Mouse (Mus musculus): ENCODE measurements around the gene Wfdc6b.
"Not testable (repeated sequence)": the region's sequence is repeated elsewhere in the genome, so short reads cannot be mapped to it uniquely, and the experiment has no call there.

The Wfdc6b gene

DNA sequence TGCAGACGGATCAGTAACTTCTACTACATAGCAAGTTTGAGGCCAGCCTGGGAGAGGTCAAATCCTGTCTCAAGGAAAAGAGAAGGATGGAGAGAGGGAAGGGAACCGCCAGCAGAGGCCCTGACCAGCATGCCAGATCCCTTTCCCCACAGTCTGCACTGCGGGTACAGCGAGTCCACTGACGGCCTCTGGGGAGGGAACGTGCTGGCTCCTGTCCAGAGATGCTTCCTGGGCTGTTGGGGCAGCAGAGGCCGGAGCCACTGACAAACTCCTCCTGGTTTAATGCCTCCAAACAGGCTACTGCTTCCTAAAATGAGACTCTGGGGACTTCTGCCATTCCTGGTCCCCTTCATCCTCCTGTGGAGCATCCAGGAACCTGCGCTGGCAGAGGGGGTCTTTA lies at the start of gene Wfdc6b, which contains the start of gene Wfdc8:
Gene Wfdc6b (plus strand): TSS at position 52 of the 400 bp plus-strand sequence.
Gene Wfdc8 (minus strand): TSS at position 156 of the 400 bp plus-strand sequence.
- not testable (repeated sequence) for DNase-seq (ENCODE audit: low read depth)

- DNase-seq (ENCODE audit: low read depth), result no peak
These were observed 49.0 kb upstream of the Wfdc6b start for GRCm38 (mm10) chr2:164564346-164564745.

GRCm38 (mm10) chr2:164566997-164567396 lies 46.3 kb upstream of the Wfdc6b start:
- no peak for DNase-seq (ENCODE audit: low read depth)

DNA sequence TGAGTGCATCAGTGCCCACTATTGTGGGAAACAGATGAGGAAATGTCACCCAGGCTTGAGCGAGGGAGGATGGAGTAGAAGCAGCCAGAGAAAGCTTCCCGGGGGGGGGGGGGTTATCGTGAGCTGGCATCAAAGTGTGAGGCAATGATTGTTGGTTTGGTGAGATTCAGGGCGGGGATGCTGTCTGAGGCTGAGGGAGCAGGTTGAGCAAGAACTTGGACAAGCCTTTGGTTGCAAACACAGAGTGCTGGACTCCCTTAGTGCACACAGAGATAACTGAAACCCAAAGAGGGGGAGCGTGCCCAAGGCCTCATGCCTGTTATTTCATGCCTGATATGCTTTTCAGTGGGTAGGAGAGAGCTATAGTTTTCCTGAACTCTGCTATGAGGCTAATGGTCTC lies 45.9 kb upstream of the Wfdc6b start:
- no peak for DNase-seq (ENCODE audit: low read depth)

- not testable (repeated sequence) for DNase-seq (ENCODE audit: low read depth)
These were observed 40.0 kb upstream of the Wfdc6b start, which contains the start of gene Spint3 for GRCm38 (mm10) chr2:164573359-164573758. Gene Spint3, minus strand, starts transcription at chr2:164573459.

DNA sequence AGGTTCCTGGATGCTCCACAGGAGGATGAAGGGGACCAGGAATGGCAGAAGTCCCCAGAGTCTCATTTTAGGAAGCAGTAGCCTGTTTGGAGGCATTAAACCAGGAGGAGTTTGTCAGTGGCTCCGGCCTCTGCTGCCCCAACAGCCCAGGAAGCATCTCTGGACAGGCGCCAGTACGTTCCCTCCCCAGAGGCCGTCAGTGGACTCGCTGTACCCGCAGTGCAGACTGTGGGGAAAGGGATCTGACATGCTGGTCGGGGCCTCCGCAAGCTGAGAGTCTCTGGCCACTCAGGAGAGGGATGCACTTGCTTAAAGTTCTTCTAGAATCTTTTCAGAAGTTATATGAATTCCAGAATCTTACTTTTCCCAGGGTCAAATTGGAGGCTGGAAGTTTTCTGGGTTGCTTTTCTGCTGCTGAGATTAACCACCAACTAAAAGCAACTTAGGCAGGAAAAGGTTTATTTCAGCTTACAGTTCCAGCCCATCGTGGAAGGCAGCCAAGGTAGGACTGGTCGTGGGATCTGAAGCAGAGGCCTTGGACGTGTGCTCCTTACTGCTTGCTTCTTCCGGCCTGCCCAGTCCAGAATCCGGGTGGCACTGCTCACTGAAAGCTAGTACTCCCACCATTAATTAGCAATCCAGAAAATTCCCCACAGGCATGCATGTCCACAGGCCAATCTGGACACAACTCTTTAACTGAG lies 28.1 kb upstream of the Wfdc6b start, which contains the start of gene Wfdc6a:
Gene Wfdc6a (minus strand): TSS at position 423 of the 701 bp plus-strand sequence.
- DNase-seq (ENCODE audit: low read depth), result not testable (repeated sequence)

- no peak for DNase-seq (ENCODE audit: low read depth)
These were observed 21.3 kb upstream of the Wfdc6b start for GRCm38 (mm10) chr2:164592014-164592413.

- DNase-seq (ENCODE audit: low read depth), result no peak
These were observed 19.8 kb upstream of the Wfdc6b start, which contains the start of gene Eppin for GRCm38 (mm10) chr2:164593494-164593893. Gene Eppin, minus strand, starts transcription at chr2:164593594.

DNA sequence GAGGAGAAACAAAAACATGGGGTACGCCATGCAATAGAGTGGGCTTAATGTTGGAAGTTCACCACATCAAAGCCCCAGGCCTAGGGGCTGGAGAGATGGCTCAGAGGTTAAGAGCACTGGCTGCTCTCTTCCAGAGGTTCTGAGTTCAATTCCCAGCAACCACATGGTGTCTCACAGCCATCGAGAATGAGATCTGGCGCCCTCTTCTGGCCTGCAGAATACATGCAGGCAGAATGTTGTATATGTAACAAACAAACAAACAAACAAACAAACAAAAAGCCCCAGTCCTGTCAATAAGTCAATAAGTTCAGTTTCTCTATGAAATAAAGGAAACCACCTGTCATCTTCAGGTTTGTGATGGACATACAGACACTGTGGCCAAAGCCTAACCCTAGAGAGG lies 13.1 kb upstream of the Wfdc6b start:
- no peak for DNase-seq (ENCODE audit: low read depth)

DNA sequence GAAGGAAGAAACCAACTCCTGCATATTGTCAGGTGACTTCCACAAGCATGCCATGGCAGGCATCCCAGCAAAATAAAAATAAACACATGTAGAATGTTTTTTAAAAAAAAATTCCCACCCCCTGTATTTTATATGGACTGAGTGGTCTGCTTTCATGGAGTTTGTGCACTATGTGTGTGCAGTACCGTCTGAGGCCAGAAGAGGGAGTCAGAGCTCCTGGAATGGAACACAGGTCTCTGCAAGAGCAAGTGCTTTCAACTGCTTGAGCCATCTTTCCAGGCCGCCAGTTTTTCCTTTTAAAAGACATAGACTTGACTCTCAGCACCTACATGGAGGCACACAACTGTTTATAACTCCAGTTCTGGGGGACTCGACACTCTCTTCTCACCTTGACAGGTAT lies 9.8 kb upstream of the Wfdc6b start:
- no peak for DNase-seq (ENCODE audit: low read depth)

GRCm38 (mm10) chr2:164604411-164604810 lies 8.9 kb upstream of the Wfdc6b start:
- no peak for DNase-seq (ENCODE audit: low read depth)

GRCm38 (mm10) chr2:164608781-164609180 lies 4.5 kb upstream of the Wfdc6b start:
- no peak for DNase-seq (ENCODE audit: low read depth)

DNA sequence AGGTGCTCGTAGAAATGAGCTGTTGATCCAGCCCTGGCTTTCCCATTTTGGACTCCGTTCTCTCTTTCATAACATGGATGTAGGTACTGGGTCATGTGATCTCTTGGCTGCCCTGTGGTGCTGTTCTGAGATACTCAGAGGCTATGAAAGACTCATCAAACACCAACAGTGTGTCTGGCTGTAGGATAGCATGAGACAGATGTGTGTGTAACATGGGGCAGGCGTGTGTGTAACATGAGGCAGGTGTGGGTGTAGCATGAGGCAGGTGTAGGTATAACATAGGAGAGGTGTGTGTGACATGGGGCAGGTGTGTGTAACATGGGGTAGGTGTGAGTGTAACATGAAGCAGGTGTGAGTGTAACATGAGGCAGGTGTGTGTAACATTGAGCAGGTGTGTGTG lies 2.1 kb downstream of the Wfdc6b start:
- no peak for DNase-seq (ENCODE audit: low read depth)

DNA sequence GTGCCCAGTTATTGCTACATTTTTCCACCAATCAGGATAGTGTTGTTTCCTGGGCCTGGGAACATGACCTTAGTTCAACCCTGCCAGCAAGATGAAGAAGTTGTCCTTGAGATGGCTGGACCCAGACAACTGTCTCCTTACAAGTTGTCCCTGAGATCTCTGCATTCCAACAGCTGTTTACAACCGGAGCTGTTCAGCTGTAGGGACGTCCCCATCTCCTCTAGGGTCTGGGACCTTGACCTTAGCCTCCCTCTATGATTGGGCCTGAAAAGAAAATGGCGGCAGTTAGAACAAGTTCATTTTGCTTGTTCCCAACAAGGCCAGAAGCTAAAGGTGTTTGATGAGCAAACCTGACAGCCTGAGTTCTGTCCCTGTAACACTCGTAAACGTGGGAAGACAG lies 5.7 kb downstream of the Wfdc6b start:
- no peak for DNase-seq (ENCODE audit: low read depth)

GRCm38 (mm10) chr2:164621775-164622174 lies 8.5 kb downstream of the Wfdc6b start:
- no peak for DNase-seq (ENCODE audit: low read depth)

GRCm38 (mm10) chr2:164635266-164635665 lies 21.9 kb downstream of the Wfdc6b start:
- no peak for DNase-seq (ENCODE audit: low read depth)

DNA sequence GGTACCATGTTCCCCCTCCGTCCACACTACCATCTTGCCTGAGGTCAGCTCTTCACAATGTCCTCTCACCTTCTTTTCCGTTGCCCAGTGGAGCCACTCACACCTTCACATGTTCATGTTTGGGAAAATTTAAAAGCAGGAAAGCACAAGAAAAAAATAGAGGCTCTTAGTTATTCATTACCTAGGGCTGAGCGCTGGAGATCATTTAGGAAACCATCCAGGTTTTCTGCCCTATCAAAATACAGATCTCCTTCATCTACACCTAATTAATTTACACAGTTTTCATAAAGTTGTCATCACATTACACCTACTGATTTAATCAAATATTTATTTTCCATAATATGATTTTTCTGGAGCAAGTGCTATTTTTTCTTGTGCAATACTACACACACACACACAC lies 25.4 kb downstream of the Wfdc6b start, which contains the start of gene Wfdc16:
Gene Wfdc16 (minus strand): TSS at position 101 of the 400 bp plus-strand sequence.
- no peak for DNase-seq (ENCODE audit: low read depth)

- DNase-seq (ENCODE audit: low read depth), result no peak
These were observed 27.8 kb downstream of the Wfdc6b start for GRCm38 (mm10) chr2:164641129-164641528.

DNA sequence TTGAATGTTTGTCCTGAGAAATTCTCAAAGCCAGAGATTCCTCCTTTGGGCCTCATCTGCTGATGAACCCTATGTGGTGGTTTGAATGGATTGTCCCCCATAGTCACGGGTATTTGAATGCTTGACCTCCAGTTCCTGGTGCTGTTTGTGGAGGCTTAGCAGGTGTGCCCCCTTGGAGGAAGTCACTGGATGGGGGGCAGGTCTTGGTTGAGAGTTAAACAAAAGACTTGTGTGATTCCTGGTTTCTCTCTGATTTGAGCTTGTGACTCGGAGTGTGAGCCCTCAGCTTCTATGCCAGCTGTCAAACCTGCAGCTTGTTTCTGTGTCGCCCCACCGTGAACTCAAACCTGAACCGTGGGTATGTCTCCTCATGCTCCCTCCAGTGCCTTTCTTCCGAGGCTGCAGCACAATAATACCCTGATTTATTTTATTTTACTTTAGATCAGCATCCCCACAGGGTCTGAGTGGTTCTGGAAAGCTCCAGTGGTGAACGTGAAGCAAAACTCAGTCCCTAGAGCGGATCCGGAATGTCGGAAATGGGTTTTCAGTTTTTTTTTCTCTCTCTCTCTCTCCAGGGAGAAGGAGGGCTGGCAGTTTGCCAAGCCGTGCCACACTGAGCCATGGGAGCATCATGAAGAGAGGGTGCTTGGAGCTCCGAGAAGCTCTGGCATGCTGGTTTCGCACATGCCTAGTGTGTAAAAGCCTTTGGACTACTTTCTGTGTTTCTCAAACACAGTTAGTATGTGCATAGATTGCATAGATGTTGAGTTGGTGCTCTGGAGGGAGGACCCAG lies 28.8 kb downstream of the Wfdc6b start:
- no peak for DNase-seq (ENCODE audit: low read depth)

DNA sequence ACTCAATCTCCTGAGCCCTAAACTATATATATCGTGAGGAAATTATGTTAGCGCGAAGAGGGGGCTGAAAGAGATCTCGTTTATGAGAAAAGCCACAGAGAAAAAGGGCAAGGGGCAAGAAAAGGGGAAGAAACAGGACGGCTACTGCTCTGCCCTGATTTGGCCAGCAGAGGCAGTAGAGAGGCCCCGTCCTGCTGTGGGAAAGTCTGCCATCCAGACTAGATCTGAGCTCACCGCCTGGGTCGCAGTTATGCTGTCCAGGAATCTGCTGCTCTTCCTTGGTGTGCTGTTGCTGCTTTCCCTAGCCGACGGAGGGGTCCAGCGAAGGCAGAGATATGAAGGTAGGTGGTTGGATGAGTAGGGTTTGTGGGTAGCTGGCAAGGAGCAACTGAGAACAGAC lies 42.5 kb downstream of the Wfdc6b start, which contains the start of gene Wfdc10:
Gene Wfdc10 (plus strand): TSS at position 189 of the 400 bp plus-strand sequence.
- no peak for DNase-seq (ENCODE audit: low read depth)

DNA sequence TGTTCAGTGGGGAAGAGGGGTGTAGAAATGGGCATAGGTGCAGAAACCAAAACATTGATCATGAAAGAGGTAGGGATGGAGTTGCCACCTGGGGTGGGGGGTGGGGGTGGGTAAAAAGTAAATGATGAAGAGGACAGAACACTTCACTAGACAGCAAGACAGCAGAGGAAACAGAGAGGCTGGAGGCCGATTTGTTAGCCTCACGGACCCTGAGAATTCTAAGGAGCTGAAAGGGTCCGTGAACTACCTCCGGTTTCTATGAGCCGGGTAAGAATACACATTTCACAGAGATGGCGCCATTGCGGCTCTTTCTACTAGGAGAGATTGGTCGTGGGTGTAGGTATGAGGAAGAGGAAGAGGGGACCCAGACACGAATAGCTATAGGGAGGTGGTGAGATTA lies 43.2 kb downstream of the Wfdc6b start, which contains the start of gene Wfdc9:
Gene Wfdc9 (minus strand): TSS at position 101 of the 400 bp plus-strand sequence.
- no peak for DNase-seq (ENCODE audit: low read depth)

GRCm38 (mm10) chr2:164664851-164665250 lies 51.5 kb downstream of the Wfdc6b start:
- no peak for DNase-seq (ENCODE audit: low read depth)
